Mouse (Mus musculus): ENCODE results near the gene Zmym6. TPM values are rescaled to one million over a fixed set of nuclear protein-coding genes. Genes with fewer than 3 reads are reported as not detected.

Gene Zmym6
- 10.6 and 10.7 TPM in 2 replicates for polyA plus RNA-seq (2015; fragmentation: Nextera tagmentation; extraction: Ambion mirVana)

GRCm38 (mm10) chr4:127076875-127077548 is at the start of gene Zmym6:
Gene Zmym6 (plus strand): TSS chr4:127077383.
- no peaks in the 10 kb centered on the region for H3K27me3 ChIP-seq (replicated peaks)

GRCm38 (mm10) chr4:127037158-127037557 is 40.0 kb upstream of the Zmym6 start:
- Histone ChIP-seq H3K27me3 (replicated peaks) (no peaks in the 10 kb centered on the region), H3K4me1 (no peaks in the 10 kb centered on the region), H3K36me3 (peaks cover 96% of the 10 kb centered on the region), H3K4me3 (no peak overlapping the region), H3K9ac (no peak overlapping the region), H3K4me2 (no peak overlapping the region), H3K27ac (replicated peaks) (no peak overlapping the region), H3K9me3 (no peaks in the 10 kb centered on the region)
- ATAC-seq (ENCODE audit: extremely low read depth, insufficient number of reproducible peaks, low FRiP score, low TSS enrichment), result no peak
- WGBS, result 94% methylated on average over 3 of the region's 3 CpGs

More at GRCm38 (mm10) chr4:127076875-127077548, at the start of gene Zmym6:
- Histone ChIP-seq H3K4me2 (peak within 1 kb of the TSS; percentile 85), H3K27ac (replicated peaks) (peak within 1 kb of the TSS; percentile 90), H3K9ac (peak within 1 kb of the TSS; percentile 86), H3K4me1 (peaks cover 9% of the 10 kb centered on the region), H3K9me3 (no peaks in the 10 kb centered on the region), H3K4me3 (peak within 1 kb of the TSS; percentile 69), H3K36me3 (no peaks in the 10 kb centered on the region)
- peak; percentile 97 for ATAC-seq (ENCODE audit: extremely low read depth, insufficient number of reproducible peaks, low FRiP score, low TSS enrichment)
- 1% methylated on average over 46 of the region's 46 CpGs for WGBS

GRCm38 (mm10) chr4:127037908-127038827 is 39.0 kb upstream of the Zmym6 start:
- no peaks in the 10 kb centered on the region for H3K27me3 ChIP-seq (replicated peaks)
- WGBS, result 83% methylated on average over 8 of the region's 8 CpGs
- H3K4me3 ChIP-seq, result no peak overlapping the region
- H3K9me3 ChIP-seq, result no peaks in the 10 kb centered on the region
- no peak overlapping the region for H3K27ac ChIP-seq (replicated peaks)
- no peak for ATAC-seq (ENCODE audit: extremely low read depth, insufficient number of reproducible peaks, low FRiP score, low TSS enrichment)
- peaks cover 94% of the 10 kb centered on the region for H3K36me3 ChIP-seq
- no peak overlapping the region for H3K4me2 ChIP-seq
- no peaks in the 10 kb centered on the region for H3K4me1 ChIP-seq
- H3K9ac ChIP-seq, result no peak overlapping the region

GRCm38 (mm10) chr4:127038828-127039349 is 38.3 kb upstream of the Zmym6 start:
- no peak overlapping the region for H3K9ac ChIP-seq
- ATAC-seq (ENCODE audit: extremely low read depth, insufficient number of reproducible peaks, low FRiP score, low TSS enrichment), result no peak
- WGBS, result 83% methylated on average over 3 of the region's 3 CpGs

GRCm38 (mm10) chr4:127039871-127040483 is 37.2 kb upstream of the Zmym6 start:
- Histone ChIP-seq H3K4me1 (no peaks in the 10 kb centered on the region), H3K4me2 (no peak overlapping the region), H3K4me3 (no peak overlapping the region), H3K36me3 (peaks cover 94% of the 10 kb centered on the region), H3K27ac (replicated peaks) (no peak overlapping the region), H3K27me3 (replicated peaks) (no peaks in the 10 kb centered on the region), H3K9ac (no peak overlapping the region), H3K9me3 (no peaks in the 10 kb centered on the region)
- 68% methylated on average over 3 of the region's 3 CpGs for WGBS
- ATAC-seq (ENCODE audit: extremely low read depth, insufficient number of reproducible peaks, low FRiP score, low TSS enrichment), result no peak

More at GRCm38 (mm10) chr4:127038828-127039349, 38.3 kb upstream of the Zmym6 start:
- H3K27ac ChIP-seq (replicated peaks), result no peak overlapping the region
- H3K4me3 ChIP-seq, result no peak overlapping the region
- no peak overlapping the region for H3K4me2 ChIP-seq
- H3K9me3 ChIP-seq, result no peaks in the 10 kb centered on the region
- H3K36me3 ChIP-seq, result peaks cover 93% of the 10 kb centered on the region
- H3K27me3 ChIP-seq (replicated peaks), result no peaks in the 10 kb centered on the region
- no peaks in the 10 kb centered on the region for H3K4me1 ChIP-seq

- Histone ChIP-seq H3K9ac (no peak overlapping the region), H3K4me3 (no peak overlapping the region), H3K4me1 (no peaks in the 10 kb centered on the region), H3K9me3 (no peaks in the 10 kb centered on the region), H3K4me2 (no peak overlapping the region), H3K27ac (replicated peaks) (no peak overlapping the region), H3K27me3 (replicated peaks) (no peaks in the 10 kb centered on the region), H3K36me3 (peaks cover 91% of the 10 kb centered on the region)
- 83% methylated on average over 4 of the region's 4 CpGs for WGBS
- ATAC-seq (ENCODE audit: extremely low read depth, insufficient number of reproducible peaks, low FRiP score, low TSS enrichment), result no peak
Observed at GRCm38 (mm10) chr4:127043540-127043939, 33.6 kb upstream of the Zmym6 start.

GRCm38 (mm10) chr4:127051121-127051520 is 26.1 kb upstream of the Zmym6 start:
- no peak overlapping the region for H3K9ac ChIP-seq
- H3K27me3 ChIP-seq (replicated peaks), result no peaks in the 10 kb centered on the region
- no peaks in the 10 kb centered on the region for H3K4me1 ChIP-seq
- WGBS, result 84% methylated on average over 8 of the region's 8 CpGs
- H3K27ac ChIP-seq (replicated peaks), result no peak overlapping the region
- no peak overlapping the region for H3K4me3 ChIP-seq
- no peaks in the 10 kb centered on the region for H3K9me3 ChIP-seq
- no peak overlapping the region for H3K4me2 ChIP-seq
- H3K36me3 ChIP-seq, result peaks cover 82% of the 10 kb centered on the region
- ATAC-seq (ENCODE audit: extremely low read depth, insufficient number of reproducible peaks, low FRiP score, low TSS enrichment), result no peak

- no peaks in the 10 kb centered on the region for H3K4me1 ChIP-seq
- no peak overlapping the region for H3K4me2 ChIP-seq
- H3K36me3 ChIP-seq, result peaks cover 82% of the 10 kb centered on the region
- no peaks in the 10 kb centered on the region for H3K9me3 ChIP-seq
- no peak for ATAC-seq (ENCODE audit: extremely low read depth, insufficient number of reproducible peaks, low FRiP score, low TSS enrichment)
- no peak overlapping the region for H3K4me3 ChIP-seq
- H3K9ac ChIP-seq, result no peak overlapping the region
- WGBS, result 90% methylated on average over 5 of the region's 5 CpGs
- no peak overlapping the region for H3K27ac ChIP-seq (replicated peaks)
- H3K27me3 ChIP-seq (replicated peaks), result no peaks in the 10 kb centered on the region
Observed at GRCm38 (mm10) chr4:127053071-127053470, 24.1 kb upstream of the Zmym6 start.

GRCm38 (mm10) chr4:127054522-127055198 is 22.5 kb upstream of the Zmym6 start:
- no peaks in the 10 kb centered on the region for H3K27me3 ChIP-seq (replicated peaks)
- WGBS, result 84% methylated on average over 7 of the region's 7 CpGs
- ATAC-seq (ENCODE audit: extremely low read depth, insufficient number of reproducible peaks, low FRiP score, low TSS enrichment), result no peak
- H3K4me1 ChIP-seq, result peaks cover under 1% of the 10 kb centered on the region; the same call in 1 of the 2 replicates
- H3K9ac ChIP-seq, result no peak overlapping the region
- no peaks in the 10 kb centered on the region for H3K9me3 ChIP-seq
- H3K36me3 ChIP-seq, result peaks cover 81% of the 10 kb centered on the region
- H3K4me2 ChIP-seq, result no peak overlapping the region
- H3K27ac ChIP-seq (replicated peaks), result no peak overlapping the region
- H3K4me3 ChIP-seq, result no peak overlapping the region

- H3K4me3 ChIP-seq, result peak within 1 kb of the TSS; percentile 84
- peaks cover 30% of the 10 kb centered on the region for H3K36me3 ChIP-seq
- peak within 1 kb of the TSS; percentile 89 for H3K9ac ChIP-seq
- peak; percentile 90 for ATAC-seq (ENCODE audit: extremely low read depth, insufficient number of reproducible peaks, low FRiP score, low TSS enrichment)
- no peaks in the 10 kb centered on the region for H3K9me3 ChIP-seq
- no peaks in the 10 kb centered on the region for H3K27me3 ChIP-seq (replicated peaks)
- H3K4me1 ChIP-seq, result peaks cover 9% of the 10 kb centered on the region; the same call in 1 of the 2 replicates
- H3K27ac ChIP-seq (replicated peaks), result peak within 1 kb of the TSS; percentile 69
- 2% methylated on average over 38 of the region's 38 CpGs for WGBS
- H3K4me2 ChIP-seq, result peak within 1 kb of the TSS; percentile 87
Observed at GRCm38 (mm10) chr4:127060585-127061290, 16.4 kb upstream of the Zmym6 start, which contains the start of gene Zmym1. Gene Zmym1 (minus strand): TSS chr4:127061152.

Data from heart, embryonic 13.5 days (tissue).